Mouse (Mus musculus) myocyte (in vitro differentiated cells): ENCODE measurements around the gene Larp4.

ENCODE experiments used
- MAX ChIP-seq: IDR thresholded peaks from one replicate; pipeline ENCODE4 v1.6.1; 2011; ENCODE audit warnings: low read depth, mild to moderate bottlenecking, control low read depth
- MYOG ChIP-seq, 3 experiments: IDR thresholded peaks; one replicate each; pipeline ENCODE4 v1.6.1; 2011; ENCODE audit warnings: control low read depth in 2 of 3, low read depth in 2 of 3, mild to moderate bottlenecking in 2 of 3; ENCODE audit not compliant: insufficient read length in 2 of 3, control insufficient read depth in 1 of 3, insufficient read depth in 1 of 3
- POLR2A ChIP-seq: IDR thresholded peaks from one replicate; pipeline ENCODE4 v1.6.1; 2011; ENCODE audit warnings: low read depth, mild to moderate bottlenecking, control low read depth, moderate library complexity; ENCODE audit not compliant: insufficient read length
- SRF ChIP-seq: IDR thresholded peaks from one replicate; pipeline ENCODE4 v1.6.1; 2011; ENCODE audit warnings: low read depth; ENCODE audit not compliant: control insufficient read depth, insufficient read length
- USF1 ChIP-seq: IDR thresholded peaks from one replicate; pipeline ENCODE4 v1.6.1; 2011; ENCODE audit warnings: low read depth, mild to moderate bottlenecking, control low read depth, moderate library complexity

DNA sequence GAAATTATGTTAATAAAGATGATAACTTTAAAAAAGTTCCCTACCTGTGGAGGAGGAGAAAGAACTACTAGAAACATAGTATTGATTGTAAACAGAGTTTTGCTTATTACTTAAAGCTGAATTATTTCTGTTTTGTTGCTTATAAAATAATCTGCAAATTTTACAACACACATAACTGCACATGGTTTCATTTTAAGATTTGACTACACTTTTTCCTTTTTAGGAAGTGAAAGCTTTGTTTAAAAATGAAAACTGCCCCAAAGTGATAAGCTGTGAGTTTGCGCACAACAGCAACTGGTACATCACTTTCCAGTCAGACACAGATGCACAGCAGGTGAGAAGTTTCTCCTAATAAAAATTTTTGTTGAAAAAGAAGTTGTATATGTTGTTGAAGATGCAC lies 23.2 kb downstream of the Larp4 start:
- TF ChIP-seq USF1 (no peak), POLR2A (no peak), MAX (no peak), MYOG (IDR thresholded peaks at IDR 0.05; ENCODE audit: control insufficient read depth in 1 of 3, insufficient read depth in 1 of 3, insufficient read length in 2 of 3, low read depth in 2 of 3) (no peak), SRF (no peak)
